Mouse (Mus musculus): ENCODE results near the gene Gtf2ird1. TPM values are rescaled to one million over a fixed set of nuclear protein-coding genes. Genes with fewer than 3 reads are reported as not detected.

The Gtf2ird1 gene
- total and polyA plus RNA-seq, 3 experiments: 12.8 to 39.0 (median 13.1) TPM

DNA sequence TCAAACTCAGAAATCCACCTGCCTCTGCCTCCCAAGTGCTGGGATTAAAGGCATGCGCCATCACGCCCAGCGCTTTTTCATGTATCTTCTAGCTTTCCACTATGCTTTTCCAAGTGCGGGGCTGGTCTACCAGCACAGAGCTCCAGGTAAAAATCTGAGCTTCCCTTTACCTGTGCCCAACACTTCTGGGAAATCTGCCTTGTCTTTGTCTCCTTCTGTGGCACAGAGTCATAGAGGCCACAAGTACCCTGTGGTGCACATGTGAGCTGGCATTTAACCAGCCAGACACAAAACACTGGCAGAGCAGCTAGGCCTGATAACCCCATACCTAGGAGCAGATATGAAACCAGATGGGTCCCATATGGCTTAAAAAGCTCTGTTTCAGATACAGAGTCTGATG, 36.4 kb upstream of the Gtf2ird1 start:
- H3K27me3 ChIP-seq (replicated peaks): no peaks in the 10 kb centered on the region
- H3K79me2 ChIP-seq (replicated peaks; ENCODE audit: control insufficient read depth, extremely low read depth, insufficient read depth, poor library complexity, severe bottlenecking): no peaks in the 10 kb centered on the region
- DNase-seq (ENCODE audit: extremely low read depth): no peak
- in situ Hi-C loops (cut with MboI; ENCODE audit: low pct_ligation_motif_present, low pct_unique_long_range_greater_than_20kb, low sequenced_read_pairs): loop anchor here (5.0 kb wide), 2 partner anchors 124 to 311 kb away; partner anchors contain the start of genes Gtf2ird2 and Lat2
- no peak overlapping the region for H3K4me2 ChIP-seq (ENCODE audit: insufficient read depth, low read depth, poor library complexity, severe bottlenecking)
- peaks cover 25 to 62% of the 10 kb centered on the region in 2 experiments for H3K4me1 ChIP-seq (ENCODE audit: control insufficient read depth in 1 of 2, insufficient read depth in 2 of 2)
- H3K27ac ChIP-seq (ENCODE audit: insufficient read depth, low read depth): 0 out of 2 replicates have a peak overlapping the region, but pooled peaks have one; percentile 4
- H3K36me3 ChIP-seq (replicated peaks in 1 of 2; ENCODE audit: control insufficient read depth in 1 of 2, insufficient read depth in 1 of 2, low read length in 1 of 2): peaks cover 0 to 68% of the 10 kb centered on the region in 2 experiments
- no peak overlapping the region for H3K4me3 ChIP-seq (replicated peaks in 1 of 3; ENCODE audit: low read depth in 2 of 3, low read length in 2 of 3, poor library complexity in 1 of 3)
- no peak overlapping the region for H3K9ac ChIP-seq (ENCODE audit: insufficient read depth, low read depth)
- no peaks in the 10 kb centered on the region for H3K9me3 ChIP-seq (replicated peaks; ENCODE audit: low read length)
- dilution Hi-C loops (cut with MboI; ENCODE audit: extremely low pct_ligation_motif_present, extremely low pct_unique_long_range_greater_than_20kb, low sequenced_read_pairs): no loop called here
- TF ChIP-seq PAX5 (IDR thresholded peaks at IDR 0.05; ENCODE audit: low read length) (no peak), CHD2 (IDR thresholded peaks at IDR 0.05; ENCODE audit: low read length) (no peak), ZNF384 (IDR thresholded peaks at IDR 0.05; ENCODE audit: low read depth, low read length) (no peak), CTCF (conservative IDR thresholded peaks at IDR 0.05 in 1 of 2, IDR thresholded peaks at IDR 0.05 in 1 of 2; ENCODE audit: low read depth in 2 of 2, low read length in 2 of 2) (no peak), POLR2AphosphoS2 (IDR thresholded peaks at IDR 0.05; ENCODE audit: low read depth, low read length) (no peak), USF2 (conservative IDR thresholded peaks at IDR 0.05; ENCODE audit: low read depth, low read length) (no peak), E2F4 (IDR thresholded peaks at IDR 0.05; ENCODE audit: insufficient replicate concordance, low read depth, low read length) (no peak), ZC3H11A (IDR thresholded peaks at IDR 0.05; ENCODE audit: low read depth, low read length) (no peak), NELFE (IDR thresholded peaks at IDR 0.05; ENCODE audit: low read depth, low read length) (no peak), JUND (conservative IDR thresholded peaks at IDR 0.05; ENCODE audit: low read depth, low read length) (no peak), UBTF (IDR thresholded peaks at IDR 0.05; ENCODE audit: low read depth, low read length) (no peak), ELF1 (IDR thresholded peaks at IDR 0.05; ENCODE audit: low read depth, low read length) (no peak), MYC (IDR thresholded peaks at IDR 0.05; ENCODE audit: low read depth, low read length) (no peak), MEF2A (IDR thresholded peaks at IDR 0.05; ENCODE audit: borderline replicate concordance, low read depth, low read length) (no peak), SIN3A (IDR thresholded peaks at IDR 0.05; ENCODE audit: low read length) (no peak), ETS1 (conservative IDR thresholded peaks at IDR 0.05; ENCODE audit: low read depth, low read length) (no peak), GABPA (IDR thresholded peaks at IDR 0.05; ENCODE audit: insufficient replicate concordance, low read depth, low read length) (no peak), MAFK (IDR thresholded peaks at IDR 0.05; ENCODE audit: insufficient replicate concordance, low read length) (no peak), IRF4 (IDR thresholded peaks at IDR 0.05; ENCODE audit: low read depth, low read length) (no peak)

DNA sequence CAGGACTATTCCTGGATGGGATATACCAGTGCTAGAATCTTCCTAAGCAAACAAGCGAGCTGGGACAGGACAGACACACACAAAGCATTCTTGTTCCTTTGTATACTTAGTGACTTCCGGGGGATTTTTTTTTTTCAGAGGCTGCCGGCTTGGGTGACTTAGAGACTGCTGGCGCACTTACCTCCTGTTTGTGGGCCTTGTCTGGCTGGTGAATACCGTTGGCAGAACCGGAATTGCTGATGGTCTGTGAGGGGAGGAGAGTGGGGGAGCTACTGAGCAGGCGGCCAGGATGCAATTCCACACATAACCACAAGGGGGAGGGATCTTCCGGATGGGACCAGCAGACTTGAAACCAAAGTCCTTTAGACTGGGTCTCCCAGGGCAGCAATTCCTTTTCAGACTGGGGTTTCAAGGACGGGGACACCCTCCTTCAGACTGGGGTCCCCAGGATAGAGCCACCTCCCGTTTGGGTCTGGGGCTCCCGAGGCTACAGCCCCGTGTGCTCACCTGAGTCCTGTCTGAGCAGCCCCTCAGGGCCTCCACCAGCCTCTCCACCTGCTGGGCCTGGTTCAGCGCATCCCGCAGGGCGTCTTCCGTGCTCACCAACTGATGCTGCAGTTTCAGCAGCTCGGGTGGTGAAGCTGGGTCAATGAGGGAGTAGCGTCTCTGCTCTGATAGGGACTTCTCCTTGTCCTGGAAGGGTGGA, 35.3 kb upstream of the Gtf2ird1 start:
- in situ Hi-C loops (cut with MboI; ENCODE audit: low pct_ligation_motif_present, low pct_unique_long_range_greater_than_20kb, low sequenced_read_pairs) (loop anchor here (5.0 kb wide), 2 partner anchors 125 to 310 kb away; partner anchors contain the start of genes Gtf2ird2 and Lat2), dilution Hi-C loops (cut with MboI; ENCODE audit: extremely low pct_ligation_motif_present, extremely low pct_unique_long_range_greater_than_20kb, low sequenced_read_pairs) (no loop called here)
- H3K27me3 ChIP-seq (replicated peaks): no peaks in the 10 kb centered on the region
- no peaks in the 10 kb centered on the region for H3K79me2 ChIP-seq (replicated peaks; ENCODE audit: control insufficient read depth, extremely low read depth, insufficient read depth, poor library complexity, severe bottlenecking)
- H3K9ac ChIP-seq (ENCODE audit: insufficient read depth, low read depth): peak overlapping the region; percentile 45; the same call in 1 of the 2 replicates
- no peaks in the 10 kb centered on the region for H3K9me3 ChIP-seq (replicated peaks; ENCODE audit: low read length)
- peak overlapping the region; percentile 48 for H3K4me2 ChIP-seq (ENCODE audit: insufficient read depth, low read depth, poor library complexity, severe bottlenecking)
- DNase-seq (ENCODE audit: extremely low read depth): peak; percentile 95
- peaks cover 0 to 57% of the 10 kb centered on the region in 2 experiments for H3K36me3 ChIP-seq (replicated peaks in 1 of 2; ENCODE audit: control insufficient read depth in 1 of 2, insufficient read depth in 1 of 2, low read length in 1 of 2)
- peak overlapping the region; percentile 40 for H3K27ac ChIP-seq (ENCODE audit: insufficient read depth, low read depth)
- peak overlapping the region; percentile 5 to 34 (median 30) for H3K4me3 ChIP-seq (replicated peaks in 1 of 3; ENCODE audit: low read depth in 2 of 3, low read length in 2 of 3, poor library complexity in 1 of 3)
- peaks cover 25 to 62% of the 10 kb centered on the region in 2 experiments for H3K4me1 ChIP-seq (ENCODE audit: control insufficient read depth in 1 of 2, insufficient read depth in 2 of 2)
- TF ChIP-seq PAX5 (IDR thresholded peaks at IDR 0.05; ENCODE audit: low read length): no peak
- TF ChIP-seq SIN3A (IDR thresholded peaks at IDR 0.05; ENCODE audit: low read length): peak; percentile 86
- peak; percentile 98 to 99 for TF ChIP-seq CTCF (conservative IDR thresholded peaks at IDR 0.05 in 1 of 2, IDR thresholded peaks at IDR 0.05 in 1 of 2; ENCODE audit: low read depth in 2 of 2, low read length in 2 of 2)
- no peak; the same call in 1 of the 2 replicates for TF ChIP-seq ZMIZ1 (IDR thresholded peaks at IDR 0.05; ENCODE audit: low read depth, low read length)
- TF ChIP-seq JUN (IDR thresholded peaks at IDR 0.05; ENCODE audit: insufficient read depth, low read depth, low read length): no peak
- peak; percentile 39; the same call in 1 of the 2 replicates for TF ChIP-seq MYC (IDR thresholded peaks at IDR 0.05; ENCODE audit: low read depth, low read length)
- peak; percentile 24 for TF ChIP-seq RAD21 (IDR thresholded peaks at IDR 0.05; ENCODE audit: low read depth, low read length)
- TF ChIP-seq NELFE (IDR thresholded peaks at IDR 0.05; ENCODE audit: low read depth, low read length): peak; percentile 79; the same call in 1 of the 2 replicates
- peak; percentile 47; the same call in 1 of the 2 replicates for TF ChIP-seq MAFK (IDR thresholded peaks at IDR 0.05; ENCODE audit: insufficient replicate concordance, low read length)
- peak; percentile 56 for TF ChIP-seq SMC3 (IDR thresholded peaks at IDR 0.05; ENCODE audit: low read depth, low read length)
- TF ChIP-seq MAX (IDR thresholded peaks at IDR 0.05; ENCODE audit: low read length): peak; percentile 43; the same call in 1 of the 2 replicates
- peak; percentile 25; the same call in 1 of the 2 replicates for TF ChIP-seq NRF1 (IDR thresholded peaks at IDR 0.05; ENCODE audit: low read depth, low read length)
- TF ChIP-seq TBP (conservative IDR thresholded peaks at IDR 0.05; ENCODE audit: low read depth, low read length): 0 out of 2 replicates have a peak, but pooled peaks have one; percentile 49
- TF ChIP-seq GABPA (IDR thresholded peaks at IDR 0.05; ENCODE audit: insufficient replicate concordance, low read depth, low read length): no peak
- TF ChIP-seq HCFC1 (IDR thresholded peaks at IDR 0.05; ENCODE audit: low read depth, low read length): peak; percentile 68
- TF ChIP-seq MXI1 (IDR thresholded peaks at IDR 0.05; ENCODE audit: low read depth, low read length): 0 out of 2 replicates have a peak, but pooled peaks have one; percentile 50
- 0 out of 2 replicates have a peak, but pooled peaks have one; percentile 38 for TF ChIP-seq RCOR1 (conservative IDR thresholded peaks at IDR 0.05; ENCODE audit: low read depth, low read length)

All from CH12.LX (cell line).